Mouse (Mus musculus) intestine, embryonic 16.5 days (tissue): ENCODE measurements around the gene Pde1b. TPM values are rescaled to one million over a fixed set of nuclear protein-coding genes. Genes with fewer than 3 reads are reported as not detected.

Source experiments
- ATAC-seq: fragments of 200-750 bp; cut with Nextera tagmentation; 2 replicates; pipeline ENCODE4 v1.8.0; 2017; ENCODE audit warnings: moderate TSS enrichment, moderate library complexity
- H3K27ac ChIP-seq: fragments of 300-500 bp; sonication (generic); 2 replicates; pipeline ENCODE4 v1.5.1; 2014; ENCODE audit warnings: mild to moderate bottlenecking, low read length
- H3K27me3 ChIP-seq: fragments of 300-500 bp; sonication (generic); replicated peaks from 2 replicates; pipeline ENCODE4 v1.6.1; 2014; ENCODE audit warnings: low read length, control low read depth, mixed read lengths; ENCODE audit not compliant: control insufficient read depth, insufficient read depth
- H3K36me3 ChIP-seq: fragments of 300-500 bp; sonication (generic); 2 replicates; pipeline ENCODE4 v1.6.1; 2014; ENCODE audit warnings: low read length, control low read depth; ENCODE audit not compliant: control insufficient read depth, insufficient read depth
- H3K4me1 ChIP-seq: fragments of 300-500 bp; sonication (generic); 2 replicates; pipeline ENCODE4 v1.6.1; 2014; ENCODE audit warnings: low read length, control low read depth, mixed read lengths; ENCODE audit not compliant: control insufficient read depth, insufficient read depth
- H3K4me2 ChIP-seq: fragments of 300-500 bp; sonication (generic); 2 replicates; pipeline ENCODE4 v1.6.1; 2014; ENCODE audit warnings: low read depth, low read length, control low read depth
- H3K4me3 ChIP-seq: fragments of 300-500 bp; sonication (generic); 2 replicates; pipeline ENCODE4 v1.5.1; 2014; ENCODE audit warnings: mild to moderate bottlenecking, low read length
- H3K9ac ChIP-seq: fragments of 300-500 bp; sonication (generic); 2 replicates; pipeline ENCODE4 v1.6.1; 2014; ENCODE audit warnings: low read depth, low read length
- H3K9me3 ChIP-seq: fragments of 300-500 bp; sonication (generic); 2 replicates; pipeline ENCODE4 v1.6.1; 2016; ENCODE audit warnings: low read length, control low read depth; ENCODE audit not compliant: control insufficient read depth
- WGBS: fragments of 180-500 bp; shearing (Covaris S2); extraction: QIAGEN DNeasy Blood & Tissue Kit; methylation state at CpG from one replicate; pipeline ENCODE4 v1.1.7; 2014; 5-methylcytosine and 5-hydroxymethylcytosine counted together
- polyA plus RNA-seq: library from polyadenylated mRNA; unstranded; fragments of >200 nt; fragmentation: Nextera tagmentation; extraction: Ambion mirVana; gene quantifications from 2 replicates; pipeline ENCODE4 v1.2.1, GENCODE M21; 2015

Pde1b gene
- polyA plus RNA-seq, 1 experiment from 2014 or later: 5.8 TPM

GRCm38 (mm10) chr15:103479080-103479606, 23.7 kb upstream of the Pde1b start:
- Histone ChIP-seq H3K4me1 (no peaks in the 10 kb centered on the region), H3K27ac (no peak overlapping the region; the same call in 1 of the 2 replicates), H3K4me2 (no peak overlapping the region), H3K4me3 (no peak overlapping the region), H3K9me3 (no peaks in the 10 kb centered on the region), H3K9ac (no peak overlapping the region), H3K36me3 (no peaks in the 10 kb centered on the region), H3K27me3 (no peaks in the 10 kb centered on the region)
- 48% methylated on average over 1 of the region's 1 CpGs for WGBS
- ATAC-seq: peak; percentile 93

DNA sequence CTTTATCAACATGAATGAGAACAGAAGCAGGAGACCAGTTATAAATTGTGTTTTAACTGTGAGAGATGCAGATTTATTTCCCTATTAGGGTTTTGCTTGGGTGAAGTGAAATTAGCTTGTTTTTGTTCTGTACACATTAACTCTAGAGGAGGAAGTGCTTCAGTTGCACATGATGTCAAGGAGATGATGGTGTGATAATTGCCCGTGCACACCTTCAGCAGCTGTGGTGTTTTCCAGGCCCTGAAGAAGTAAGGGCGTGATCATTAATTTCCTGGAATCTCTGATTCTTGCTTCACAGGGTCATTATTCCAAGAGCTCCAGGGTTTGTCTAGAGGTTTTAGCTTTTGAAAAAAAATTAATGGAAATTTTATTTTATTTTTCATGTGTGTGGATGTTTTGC, 22.7 kb upstream of the Pde1b start:
- Histone ChIP-seq H3K4me3 (no peak overlapping the region), H3K9me3 (no peaks in the 10 kb centered on the region), H3K27ac (peak overlapping the region; percentile 16; the same call in 1 of the 2 replicates), H3K4me1 (no peaks in the 10 kb centered on the region), H3K36me3 (no peaks in the 10 kb centered on the region), H3K27me3 (no peaks in the 10 kb centered on the region), H3K4me2 (no peak overlapping the region), H3K9ac (no peak overlapping the region)
- 51% methylated on average over 2 of the region's 2 CpGs for WGBS
- ATAC-seq: peak; percentile 54

DNA sequence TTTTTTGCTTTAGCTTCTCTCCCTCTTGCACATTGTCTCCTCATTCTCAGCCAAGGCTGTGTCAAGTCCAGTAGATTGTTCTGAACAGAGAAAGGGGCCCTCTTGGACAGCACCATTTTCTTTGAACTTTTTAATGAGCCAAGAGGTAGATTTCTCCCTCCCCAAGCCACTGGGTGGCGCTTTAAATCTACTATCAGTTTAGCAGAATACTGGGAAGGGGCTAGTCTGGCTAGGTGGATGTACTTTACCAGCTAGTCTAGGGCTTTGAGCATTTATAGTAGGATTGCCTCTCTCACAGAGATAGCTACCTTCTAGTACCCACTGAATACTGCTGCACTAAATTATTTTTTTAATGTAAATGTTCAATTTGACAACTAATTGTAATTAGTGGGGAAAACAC, 20.3 kb upstream of the Pde1b start:
- 3% methylated on average over 1 of the region's 1 CpGs for WGBS
- no peaks in the 10 kb centered on the region for H3K4me1 ChIP-seq
- H3K27me3 ChIP-seq: no peaks in the 10 kb centered on the region
- no peak overlapping the region for H3K9ac ChIP-seq
- H3K4me3 ChIP-seq: no peak overlapping the region
- H3K36me3 ChIP-seq: no peaks in the 10 kb centered on the region
- no peak overlapping the region for H3K27ac ChIP-seq
- H3K9me3 ChIP-seq: no peaks in the 10 kb centered on the region
- no peak overlapping the region for H3K4me2 ChIP-seq
- ATAC-seq: no peak

DNA sequence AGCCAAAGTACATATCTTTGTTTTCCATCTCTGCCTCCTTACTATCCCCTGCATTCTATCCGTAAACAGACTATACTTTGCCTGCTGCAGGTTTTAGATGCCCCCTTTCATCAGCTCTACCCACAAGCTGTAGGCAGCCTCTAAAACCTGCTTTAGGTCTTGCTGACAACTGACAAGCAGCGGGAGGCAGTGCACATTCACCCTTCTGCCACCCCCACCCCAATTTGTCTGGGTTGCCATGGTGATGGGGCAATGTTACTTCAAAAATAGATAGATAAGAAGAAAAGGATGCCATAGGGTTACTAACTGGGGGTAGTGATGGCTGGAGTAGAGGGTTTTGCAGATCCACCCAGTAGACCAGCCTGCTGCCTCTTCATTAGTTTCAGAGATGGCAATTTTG, 18.3 kb upstream of the Pde1b start:
- Histone ChIP-seq H3K27me3 (no peaks in the 10 kb centered on the region), H3K4me3 (no peak overlapping the region), H3K27ac (no peak overlapping the region), H3K9me3 (no peaks in the 10 kb centered on the region), H3K4me1 (no peaks in the 10 kb centered on the region), H3K36me3 (no peaks in the 10 kb centered on the region), H3K9ac (no peak overlapping the region), H3K4me2 (no peak overlapping the region)
- ATAC-seq: no peak
- WGBS: 41% methylated on average over 2 of the region's 2 CpGs

DNA sequence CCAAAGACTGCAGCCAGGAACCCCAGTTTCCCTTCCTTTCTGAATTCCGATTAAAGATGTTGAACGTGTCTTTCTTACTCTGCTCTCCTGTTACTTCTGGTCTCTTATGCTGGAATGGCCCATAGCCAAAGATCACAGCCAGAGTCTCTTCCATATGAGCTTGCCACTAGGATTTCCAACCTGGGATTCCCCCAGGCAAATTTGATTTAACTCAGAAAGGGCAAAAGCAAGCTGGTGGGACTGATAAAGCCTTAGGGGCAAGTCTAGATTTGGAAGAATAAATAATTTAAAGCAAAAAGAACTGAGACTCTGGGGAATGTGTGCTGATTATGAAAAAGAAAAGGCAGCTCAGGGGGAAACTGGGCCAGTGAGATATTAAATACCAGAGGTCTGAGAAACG, 17.7 kb upstream of the Pde1b start:
- no peak overlapping the region for H3K4me2 ChIP-seq
- H3K4me3 ChIP-seq: no peak overlapping the region
- no peak overlapping the region for H3K27ac ChIP-seq
- no peaks in the 10 kb centered on the region for H3K36me3 ChIP-seq
- no peak for ATAC-seq
- 50% methylated on average over 3 of the region's 3 CpGs for WGBS
- no peaks in the 10 kb centered on the region for H3K9me3 ChIP-seq
- H3K4me1 ChIP-seq: no peaks in the 10 kb centered on the region
- H3K9ac ChIP-seq: no peak overlapping the region
- no peaks in the 10 kb centered on the region for H3K27me3 ChIP-seq

GRCm38 (mm10) chr15:103486658-103487057, 16.2 kb upstream of the Pde1b start:
- no peak overlapping the region for H3K9ac ChIP-seq
- no peak overlapping the region for H3K4me3 ChIP-seq
- no peak for ATAC-seq
- H3K27ac ChIP-seq: no peak overlapping the region
- no peaks in the 10 kb centered on the region for H3K36me3 ChIP-seq
- no peaks in the 10 kb centered on the region for H3K9me3 ChIP-seq
- H3K4me2 ChIP-seq: no peak overlapping the region
- no peaks in the 10 kb centered on the region for H3K4me1 ChIP-seq
- no peaks in the 10 kb centered on the region for H3K27me3 ChIP-seq
- WGBS: 69% methylated on average over 1 of the region's 1 CpGs

DNA sequence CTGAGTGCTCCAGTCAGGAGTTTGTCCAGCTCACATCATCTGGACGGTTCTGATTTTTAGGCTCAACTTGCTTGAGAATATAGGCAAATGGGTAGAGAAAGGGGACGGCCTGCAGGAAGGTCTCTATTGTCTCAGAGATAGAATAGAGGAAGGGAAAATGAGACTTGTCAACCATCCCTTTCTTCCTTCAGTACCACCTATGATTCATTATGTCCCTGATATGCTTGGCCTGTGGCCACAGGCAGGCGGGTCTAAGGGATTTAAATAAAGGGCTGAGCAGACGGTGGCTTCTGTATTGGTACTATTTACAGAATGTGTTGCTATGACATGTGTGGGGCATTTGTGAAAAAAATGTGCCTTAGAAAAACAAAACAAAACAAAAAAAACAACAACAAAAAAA, 14.5 kb upstream of the Pde1b start:
- ATAC-seq: no peak
- H3K27me3 ChIP-seq: no peaks in the 10 kb centered on the region
- no peak overlapping the region for H3K4me3 ChIP-seq
- H3K4me1 ChIP-seq: no peaks in the 10 kb centered on the region
- H3K9ac ChIP-seq: no peak overlapping the region
- H3K27ac ChIP-seq: no peak overlapping the region
- no peak overlapping the region for H3K4me2 ChIP-seq
- H3K36me3 ChIP-seq: no peaks in the 10 kb centered on the region
- H3K9me3 ChIP-seq: no peaks in the 10 kb centered on the region
- WGBS: 59% methylated on average over 4 of the region's 4 CpGs

- H3K4me3 ChIP-seq: no peak overlapping the region
- no peak overlapping the region for H3K27ac ChIP-seq
- no peaks in the 10 kb centered on the region for H3K36me3 ChIP-seq
- H3K4me2 ChIP-seq: no peak overlapping the region
- no peaks in the 10 kb centered on the region for H3K27me3 ChIP-seq
- 67% methylated on average over 10 of the region's 10 CpGs for WGBS
- no peak overlapping the region for H3K9ac ChIP-seq
- ATAC-seq: no peak
- H3K9me3 ChIP-seq: no peaks in the 10 kb centered on the region
- H3K4me1 ChIP-seq: no peaks in the 10 kb centered on the region
Measured at GRCm38 (mm10) chr15:103496204-103497140, 6.4 kb upstream of the Pde1b start.

DNA sequence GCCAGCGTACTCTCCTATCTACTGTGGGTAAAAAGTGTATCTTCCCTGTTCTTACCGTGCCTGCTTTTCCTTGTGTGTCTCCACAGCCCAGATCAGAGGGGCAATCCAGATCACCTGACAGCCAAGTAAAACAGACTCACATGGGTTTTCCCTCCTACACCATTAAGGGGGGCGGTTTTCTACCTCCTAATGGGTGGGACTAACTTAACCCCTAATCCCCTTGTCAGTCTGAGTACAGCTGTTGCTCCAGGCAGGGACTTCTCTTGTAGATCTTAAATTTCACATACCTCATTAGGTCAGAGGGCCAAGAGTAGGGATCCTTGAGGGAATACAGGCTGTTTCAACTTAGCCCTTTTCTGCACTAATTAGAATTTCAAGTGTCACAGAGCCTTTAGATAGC, 4.7 kb upstream of the Pde1b start:
- 28% methylated on average over 3 of the region's 3 CpGs for WGBS
- H3K9me3 ChIP-seq: no peaks in the 10 kb centered on the region
- H3K27ac ChIP-seq: no peak overlapping the region
- no peak overlapping the region for H3K4me3 ChIP-seq
- H3K9ac ChIP-seq: no peak overlapping the region
- peaks cover 8% of the 10 kb centered on the region; the same call in 1 of the 2 replicates for H3K27me3 ChIP-seq
- no peak overlapping the region for H3K4me2 ChIP-seq
- ATAC-seq: no peak
- H3K36me3 ChIP-seq: no peaks in the 10 kb centered on the region
- H3K4me1 ChIP-seq: peaks cover 5% of the 10 kb centered on the region; the same call in 1 of the 2 replicates
